Mouse (Mus musculus) myocyte (in vitro differentiated cells): ENCODE results near the gene Cldn14. TPM values are rescaled to one million over a fixed set of nuclear protein-coding genes. Genes with fewer than 3 reads are reported as not detected.

Experiments used
- H3K27me3 ChIP-seq: one replicate; pipeline ENCODE4 v1.6.1; 2011; ENCODE audit not compliant: control insufficient read depth, insufficient read depth, insufficient read length
- H3K36me3 ChIP-seq: one replicate; pipeline ENCODE4 v1.6.1; 2011; ENCODE audit not compliant: control insufficient read depth, insufficient read depth
- H3K4me2 ChIP-seq: one replicate; pipeline ENCODE4 v1.6.1; 2011; ENCODE audit warnings: low read depth, control low read depth
- H3K4me3 ChIP-seq: one replicate; pipeline ENCODE4 v1.5.1; 2011; ENCODE audit warnings: mild to moderate bottlenecking, control low read depth, moderate library complexity
- H3K79me2 ChIP-seq: one replicate; pipeline ENCODE4 v1.6.1; 2011; ENCODE audit not compliant: control insufficient read depth, insufficient read depth
- H3ac ChIP-seq: one replicate; pipeline ENCODE4 v1.6.1; 2011; ENCODE audit not compliant: control insufficient read depth, insufficient read length
- CEBPB ChIP-seq: IDR thresholded peaks from 2 replicates; pipeline ENCODE4 v1.6.1; 2011; ENCODE audit warnings: mild to moderate bottlenecking, moderate library complexity; ENCODE audit not compliant: poor library complexity, insufficient read depth, severe bottlenecking
- E2F4 ChIP-seq: IDR thresholded peaks from one replicate; pipeline ENCODE4 v1.6.1; 2011; ENCODE audit warnings: mild to moderate bottlenecking, control low read depth, moderate library complexity; ENCODE audit not compliant: insufficient read depth
- MAX ChIP-seq: IDR thresholded peaks from one replicate; pipeline ENCODE4 v1.6.1; 2011; ENCODE audit warnings: low read depth, mild to moderate bottlenecking, control low read depth
- MYOD1 ChIP-seq, 3 experiments: IDR thresholded peaks; one replicate each; pipeline ENCODE4 v1.6.1; 2011; ENCODE audit warnings: control low read depth in 2 of 3, low read depth in 2 of 3, mild to moderate bottlenecking in 2 of 3, moderate library complexity in 1 of 3; ENCODE audit not compliant: insufficient read length in 2 of 3, control insufficient read depth in 1 of 3
- MYOG ChIP-seq, 3 experiments: IDR thresholded peaks; one replicate each; pipeline ENCODE4 v1.6.1; 2011; ENCODE audit warnings: control low read depth in 2 of 3, low read depth in 2 of 3, mild to moderate bottlenecking in 2 of 3; ENCODE audit not compliant: insufficient read length in 2 of 3, control insufficient read depth in 1 of 3, insufficient read depth in 1 of 3
- POLR2A ChIP-seq: IDR thresholded peaks from one replicate; pipeline ENCODE4 v1.6.1; 2011; ENCODE audit warnings: low read depth, mild to moderate bottlenecking, control low read depth, moderate library complexity; ENCODE audit not compliant: insufficient read length
- POLR2AphosphoS2 ChIP-seq: IDR thresholded peaks from one replicate; pipeline ENCODE4 v1.6.1; 2011; ENCODE audit warnings: low read depth, control low read depth; ENCODE audit not compliant: insufficient read length
- REST ChIP-seq: IDR thresholded peaks from one replicate; pipeline ENCODE4 v1.6.1; 2011; ENCODE audit warnings: mild to moderate bottlenecking, control low read depth, moderate library complexity; ENCODE audit not compliant: insufficient read depth, insufficient read length
- SRF ChIP-seq: IDR thresholded peaks from one replicate; pipeline ENCODE4 v1.6.1; 2011; ENCODE audit warnings: low read depth; ENCODE audit not compliant: control insufficient read depth, insufficient read length
- TCF12 ChIP-seq: IDR thresholded peaks from one replicate; pipeline ENCODE4 v1.6.1; 2011; ENCODE audit warnings: mild to moderate bottlenecking, control low read depth; ENCODE audit not compliant: poor library complexity, insufficient read depth, severe bottlenecking
- TCF3 ChIP-seq: IDR thresholded peaks from one replicate; pipeline ENCODE4 v1.6.1; 2011; ENCODE audit warnings: low read depth, control low read depth; ENCODE audit not compliant: insufficient read length
- USF1 ChIP-seq: IDR thresholded peaks from one replicate; pipeline ENCODE4 v1.6.1; 2011; ENCODE audit warnings: low read depth, mild to moderate bottlenecking, control low read depth, moderate library complexity
- polyA plus RNA-seq: library from polyadenylated mRNA; unstranded; fragments of >200 nt; fragmentation: generic; extraction: Trizol; gene quantifications from one replicate; pipeline ENCODE4 v1.2.1, GENCODE M21; 2012; ENCODE audit warnings: missing spikeins

The Cldn14 gene
- polyA plus RNA-seq, 1 experiment = 0.07 TPM

- no peak overlapping the region for H3ac ChIP-seq
- peak overlapping the region; percentile 30 for H3K4me2 ChIP-seq
- no peaks in the 10 kb centered on the region for H3K27me3 ChIP-seq
- no peaks in the 10 kb centered on the region for H3K79me2 ChIP-seq
- no peaks in the 10 kb centered on the region for H3K36me3 ChIP-seq
- no peak overlapping the region for H3K4me3 ChIP-seq
- TF ChIP-seq TCF3 = no peak
- TF ChIP-seq POLR2A = no peak
- no peak for TF ChIP-seq SRF
- no peak for TF ChIP-seq TCF12
- TF ChIP-seq POLR2AphosphoS2 = no peak
These were observed 35.5 kb downstream of the Cldn14 start for GRCm38 (mm10) chr16:93973123-93973522.

- Histone ChIP-seq H3K4me3 (no peak overlapping the region), H3K4me2 (no peak overlapping the region), H3ac (no peak overlapping the region), H3K36me3 (no peaks in the 10 kb centered on the region), H3K27me3 (no peaks in the 10 kb centered on the region), H3K79me2 (no peaks in the 10 kb centered on the region)
- TF ChIP-seq SRF = no peak
- no peak for TF ChIP-seq POLR2AphosphoS2
- TF ChIP-seq CEBPB = no peak
- no peak for TF ChIP-seq POLR2A
- no peak for TF ChIP-seq TCF12
- TF ChIP-seq MYOG (IDR thresholded peaks at IDR 0.05; ENCODE audit: control insufficient read depth in 1 of 3, insufficient read depth in 1 of 3, insufficient read length in 2 of 3, low read depth in 2 of 3) = no peak
These were observed 37.6 kb downstream of the Cldn14 start for GRCm38 (mm10) chr16:93971046-93971445.

- Histone ChIP-seq H3K27me3 (no peaks in the 10 kb centered on the region), H3K4me2 (no peak overlapping the region), H3K79me2 (no peaks in the 10 kb centered on the region), H3K36me3 (no peaks in the 10 kb centered on the region), H3K4me3 (no peak overlapping the region), H3ac (no peak overlapping the region)
- TF ChIP-seq POLR2AphosphoS2 (no peak), SRF (no peak), TCF3 (no peak), USF1 (no peak), CEBPB (no peak), MYOD1 (IDR thresholded peaks at IDR 0.05; ENCODE audit: control insufficient read depth in 1 of 3, insufficient read length in 2 of 3, low read depth in 2 of 3) (no peak), REST (no peak), MYOG (IDR thresholded peaks at IDR 0.05; ENCODE audit: control insufficient read depth in 1 of 3, insufficient read depth in 1 of 3, insufficient read length in 2 of 3, low read depth in 2 of 3) (no peak), TCF12 (no peak), E2F4 (no peak), POLR2A (no peak)
These were observed 40.7 kb downstream of the Cldn14 start for GRCm38 (mm10) chr16:93967893-93968292.

- no peaks in the 10 kb centered on the region for H3K27me3 ChIP-seq
- no peak overlapping the region for H3K4me2 ChIP-seq
- H3K36me3 ChIP-seq = no peaks in the 10 kb centered on the region
- H3K79me2 ChIP-seq = no peaks in the 10 kb centered on the region
- no peak overlapping the region for H3ac ChIP-seq
- H3K4me3 ChIP-seq = no peak overlapping the region
- TF ChIP-seq TCF3 (no peak), USF1 (no peak), E2F4 (no peak), MYOD1 (IDR thresholded peaks at IDR 0.05; ENCODE audit: control insufficient read depth in 1 of 3, insufficient read length in 2 of 3, low read depth in 2 of 3) (no peak), MYOG (IDR thresholded peaks at IDR 0.05; ENCODE audit: control insufficient read depth in 1 of 3, insufficient read depth in 1 of 3, insufficient read length in 2 of 3, low read depth in 2 of 3) (no peak), POLR2A (no peak), POLR2AphosphoS2 (no peak), CEBPB (no peak), MAX (no peak), REST (no peak), TCF12 (no peak), SRF (no peak)
These were observed 46.4 kb downstream of the Cldn14 start for GRCm38 (mm10) chr16:93962283-93962682.

- no peak overlapping the region for H3K4me2 ChIP-seq
- no peaks in the 10 kb centered on the region for H3K36me3 ChIP-seq
- H3K79me2 ChIP-seq = no peaks in the 10 kb centered on the region
- no peak for TF ChIP-seq MYOG (IDR thresholded peaks at IDR 0.05; ENCODE audit: control insufficient read depth in 1 of 3, insufficient read depth in 1 of 3, insufficient read length in 2 of 3, low read depth in 2 of 3)
- TF ChIP-seq POLR2A = no peak
- TF ChIP-seq E2F4 = no peak
- TF ChIP-seq USF1 = no peak
- TF ChIP-seq TCF12 = no peak
- TF ChIP-seq SRF = no peak
- TF ChIP-seq MAX = no peak
- no peak for TF ChIP-seq REST
- TF ChIP-seq CEBPB = no peak
- no peak for TF ChIP-seq POLR2AphosphoS2
- TF ChIP-seq MYOD1 (IDR thresholded peaks at IDR 0.05; ENCODE audit: control insufficient read depth in 1 of 3, insufficient read length in 2 of 3, low read depth in 2 of 3) = no peak
- no peak for TF ChIP-seq TCF3
- no peaks in the 10 kb centered on the region for H3K27me3 ChIP-seq
- no peak overlapping the region for H3ac ChIP-seq
- H3K4me3 ChIP-seq = no peak overlapping the region
These were observed 47.5 kb downstream of the Cldn14 start for GRCm38 (mm10) chr16:93961099-93961646.
